Mouse (Mus musculus) spleen, postnatal 36 days (tissue): ENCODE data around the gene Ccser1.
"Not testable (repeated sequence)": the region's sequence is repeated elsewhere in the genome, so short reads cannot be mapped to it uniquely, and the experiment has no call there.

Source experiments
- DNase-seq, 2 experiments: peaks; one replicate each; pipeline ENCODE4 v3.0.0; 2022; ENCODE audit warnings: low spot score in 2 of 2, mixed read lengths in 1 of 2

The Ccser1 gene

DNA sequence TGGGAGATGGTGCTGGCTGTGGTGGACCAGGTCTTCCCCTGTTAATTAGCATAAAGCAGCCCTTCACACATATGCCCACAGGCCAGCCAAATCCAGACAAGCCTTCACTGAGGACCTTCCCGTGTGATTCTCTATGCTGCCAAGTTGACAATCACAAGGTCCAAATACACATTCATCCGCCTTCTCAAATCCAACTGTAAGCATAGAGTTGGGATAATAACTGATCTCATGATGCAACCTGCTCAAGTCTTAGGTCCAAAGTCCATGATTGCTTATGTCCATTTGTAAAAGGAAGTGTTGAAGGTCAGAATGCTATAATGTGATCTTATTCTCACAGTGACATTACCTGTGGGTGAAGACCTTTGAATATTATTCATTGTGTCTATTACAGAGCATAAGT, 43.4 kb downstream of the Ccser1 start:
- no peak for DNase-seq

DNA sequence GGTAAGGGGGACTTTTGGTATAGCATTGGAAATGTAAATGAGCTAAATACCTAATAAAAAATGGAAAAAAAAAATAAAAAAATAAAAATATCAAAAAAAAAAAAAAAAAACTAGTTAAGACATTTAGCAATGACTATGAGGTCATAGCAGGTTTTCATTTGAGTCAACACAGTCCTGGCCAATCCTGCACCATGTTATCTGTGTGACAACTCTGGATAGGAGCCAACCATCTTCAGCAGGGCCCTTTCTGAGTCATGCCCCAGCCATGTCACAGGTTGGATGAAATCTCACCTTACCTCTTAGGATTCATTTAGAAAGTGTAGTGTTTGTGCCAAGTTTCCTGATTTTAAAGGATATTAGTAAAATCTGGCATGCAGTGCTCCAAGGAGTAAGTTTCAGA, 45.2 kb downstream of the Ccser1 start:
- DNase-seq, result no peak

DNA sequence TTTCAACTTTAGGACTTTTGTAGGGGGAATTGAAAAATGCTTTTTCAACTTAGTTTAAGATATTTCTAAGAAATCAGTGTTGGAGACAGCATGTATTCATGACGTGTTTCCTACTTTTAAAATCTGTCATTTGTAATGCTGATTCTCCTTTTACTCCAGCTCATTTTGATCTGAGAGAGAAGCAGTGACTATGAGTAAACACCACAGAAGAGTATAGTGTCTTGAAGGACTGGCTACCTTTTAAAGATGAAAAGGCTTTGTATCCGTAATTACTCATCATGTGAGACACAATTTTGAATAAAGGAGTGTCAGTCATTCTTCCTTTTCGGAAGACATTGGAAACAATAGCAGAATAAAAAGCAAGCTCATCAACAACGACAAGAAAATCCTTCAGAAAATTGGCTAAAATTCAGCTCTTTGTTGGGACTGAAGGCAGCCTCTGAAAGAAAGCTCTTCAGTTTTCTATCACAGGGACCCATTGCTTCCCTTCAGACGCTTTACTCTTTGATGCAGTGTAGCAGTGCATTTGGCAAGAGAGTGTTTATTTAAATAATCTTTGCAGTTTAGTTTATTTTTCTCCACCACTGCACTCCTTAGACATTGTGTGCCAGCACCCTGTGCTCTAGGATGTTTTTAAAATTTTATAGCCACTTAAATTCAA, 50.1 kb downstream of the Ccser1 start:
- DNase-seq, result no peak

DNA sequence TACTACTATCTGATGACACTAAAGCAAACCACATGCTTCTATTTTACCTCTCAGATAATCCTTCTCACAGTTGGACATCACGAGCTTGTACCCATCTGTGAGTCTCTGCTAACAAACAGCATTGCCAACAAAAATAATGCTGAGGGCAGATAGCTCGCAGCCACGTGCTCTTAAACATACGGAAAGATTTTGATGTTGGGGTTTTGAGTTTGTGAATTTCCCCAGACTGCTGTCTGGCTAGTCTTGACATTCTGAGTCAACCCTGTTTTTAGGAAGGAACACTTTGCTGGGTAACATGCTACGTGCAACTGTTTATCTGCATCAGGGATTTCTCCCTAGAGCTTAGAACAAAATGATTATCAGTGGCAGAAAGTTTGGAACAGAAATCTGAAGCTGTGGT, 52.9 kb downstream of the Ccser1 start:
- DNase-seq, result no peak

DNA sequence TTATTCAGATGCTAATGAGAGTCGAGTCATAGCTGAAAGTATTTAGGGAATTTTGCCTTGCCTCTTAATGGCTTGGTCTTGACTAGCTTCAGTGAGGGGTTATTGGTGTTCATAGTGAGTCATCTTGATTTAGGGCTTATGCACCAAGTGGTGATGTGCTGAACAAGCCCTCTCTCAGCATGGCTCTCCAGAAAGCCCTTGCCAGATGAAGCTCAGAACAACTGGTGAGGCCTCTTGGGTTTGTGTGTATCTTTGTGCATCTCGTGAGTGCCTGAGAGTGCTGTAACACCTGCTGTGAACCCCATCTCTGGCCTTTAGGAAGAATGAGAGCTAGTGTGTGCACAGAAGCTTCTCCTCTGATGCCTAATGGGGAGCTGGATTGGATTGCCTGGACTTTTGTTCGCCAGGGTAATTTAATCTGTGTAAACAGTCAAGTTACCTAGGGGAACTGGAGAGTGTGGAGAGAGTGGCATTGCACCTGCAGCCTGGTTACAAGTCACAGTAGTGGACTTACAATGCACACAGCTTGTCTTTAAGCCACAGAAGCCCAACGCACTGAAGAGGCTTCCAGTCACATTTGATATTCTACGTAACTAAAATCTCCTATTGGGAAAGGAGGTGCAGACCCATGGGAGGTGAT, 53.5 kb downstream of the Ccser1 start:
- DNase-seq, result no peak

DNA sequence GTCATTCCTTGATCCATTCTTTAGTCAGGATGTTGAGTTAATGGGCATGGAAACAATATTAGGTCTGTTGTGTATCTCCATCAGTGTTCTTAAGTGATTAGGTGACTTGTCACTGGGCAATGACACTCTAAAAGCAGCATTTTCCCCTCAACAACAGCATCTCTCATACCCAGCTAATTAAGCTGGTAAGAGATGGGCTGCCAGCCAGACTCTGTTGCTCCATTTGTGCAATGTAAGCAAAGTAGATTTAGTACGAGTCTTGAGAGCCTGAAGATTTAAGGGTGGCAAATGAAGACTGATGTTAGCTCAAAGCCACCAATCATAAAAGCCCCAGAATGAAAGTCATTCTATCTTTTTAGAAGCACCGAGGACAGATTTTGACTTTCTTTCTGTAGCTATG, 60.5 kb downstream of the Ccser1 start:
- no peak for DNase-seq

DNA sequence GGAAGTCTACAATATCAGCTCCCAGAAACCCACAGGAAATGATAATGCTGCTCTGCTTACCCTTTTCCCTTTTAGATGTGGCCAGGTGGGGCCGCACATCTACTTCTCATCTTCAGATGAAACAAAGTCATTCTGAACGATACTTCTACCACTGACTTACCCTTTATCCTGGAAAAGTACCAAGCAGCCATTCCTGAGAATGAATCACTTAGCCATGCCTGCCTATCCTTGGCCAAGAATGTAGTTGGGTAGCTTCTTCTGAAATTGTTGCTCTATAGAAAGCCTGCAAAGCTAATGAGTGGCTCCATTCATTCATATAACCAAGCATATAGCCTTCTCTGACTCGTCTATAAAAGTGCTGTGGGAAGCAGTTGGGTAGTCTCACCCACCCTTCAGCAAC, 62.4 kb downstream of the Ccser1 start:
- no peak for DNase-seq

DNA sequence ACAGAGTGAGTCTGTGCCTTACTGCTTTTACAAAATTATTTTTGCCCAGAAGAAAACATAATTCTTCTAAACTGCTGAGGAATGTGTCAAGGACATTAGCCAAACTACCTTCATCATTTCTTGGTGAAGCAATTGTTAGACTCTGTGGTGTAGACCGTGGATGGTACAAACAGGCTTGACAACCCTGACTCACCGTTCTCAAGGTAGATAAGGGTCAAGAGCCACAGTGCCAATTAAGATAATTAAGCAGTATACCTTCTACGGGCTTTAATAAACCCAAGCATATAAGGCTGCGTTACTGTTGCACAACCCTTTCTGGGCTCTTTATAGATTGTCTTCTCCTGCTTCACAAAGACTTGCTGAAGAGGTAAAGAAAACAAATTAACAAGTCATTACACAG, 66.4 kb downstream of the Ccser1 start:
- DNase-seq, result no peak

DNA sequence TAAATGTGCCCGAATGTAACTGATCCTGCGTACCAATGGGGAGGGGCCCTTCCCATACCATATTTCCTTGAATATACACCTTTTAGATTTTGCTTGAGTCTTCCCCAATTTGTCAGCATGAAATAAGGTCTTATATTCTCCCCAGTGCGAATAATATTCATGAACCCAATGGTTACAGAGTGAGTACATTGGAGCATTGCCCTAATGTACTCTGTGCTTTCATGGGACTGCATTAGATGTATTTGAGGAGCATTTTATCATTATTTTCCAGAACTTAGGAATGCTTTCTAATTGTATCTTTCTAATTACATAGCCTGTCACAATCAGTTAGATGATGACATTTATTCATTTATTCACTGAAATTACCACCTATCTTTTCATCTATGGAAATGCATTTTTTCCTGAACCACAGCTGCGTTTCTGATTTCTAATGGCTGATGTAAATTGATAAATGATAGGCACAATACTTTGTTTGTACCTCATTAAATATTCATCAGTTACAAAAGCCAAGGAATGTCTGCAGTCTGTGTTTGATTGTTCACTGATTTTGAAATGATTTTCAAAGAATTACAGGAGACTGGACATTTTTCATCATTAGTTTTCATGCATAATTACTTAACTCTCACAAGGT, 67.8 kb downstream of the Ccser1 start:
- DNase-seq, result no peak

DNA sequence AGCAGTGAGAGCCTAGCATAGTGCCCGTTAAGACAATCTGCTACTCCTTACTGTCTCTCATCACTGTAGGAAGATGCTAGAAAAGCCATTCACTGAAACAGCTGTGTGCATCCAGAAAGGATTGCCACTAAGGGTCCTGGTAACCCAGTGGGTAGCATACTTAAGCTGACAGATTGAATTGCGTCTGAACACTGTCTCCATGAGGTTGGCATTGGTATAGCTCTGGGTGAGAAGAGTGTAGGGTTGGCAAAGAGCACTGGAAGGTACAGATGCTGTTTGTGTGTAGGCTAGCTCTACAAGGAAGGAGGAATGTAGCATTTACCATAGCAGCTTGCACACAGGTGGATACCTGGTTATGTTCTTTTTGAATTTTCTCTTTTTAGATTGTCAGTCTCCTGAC, 68.6 kb downstream of the Ccser1 start:
- DNase-seq, result no peak

DNA sequence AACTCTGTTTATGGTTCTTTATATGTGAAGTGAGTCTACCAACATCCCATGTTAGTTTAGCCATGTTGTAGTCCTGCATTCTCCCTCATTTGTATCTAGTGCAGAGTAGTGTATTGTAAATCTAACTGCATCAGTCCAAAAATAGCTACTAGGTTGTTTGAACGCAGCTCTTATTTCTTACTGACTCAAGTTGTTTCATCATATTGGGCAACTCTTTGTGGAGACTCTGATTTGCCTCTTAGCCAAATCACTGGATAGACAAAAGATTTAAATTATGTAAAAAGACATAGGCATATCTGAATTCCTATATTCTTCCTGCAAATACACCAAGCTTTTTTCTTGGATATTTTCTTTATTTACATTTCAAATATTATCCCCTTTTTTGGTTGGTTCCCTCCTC, 71.1 kb downstream of the Ccser1 start:
- DNase-seq, result no peak

DNA sequence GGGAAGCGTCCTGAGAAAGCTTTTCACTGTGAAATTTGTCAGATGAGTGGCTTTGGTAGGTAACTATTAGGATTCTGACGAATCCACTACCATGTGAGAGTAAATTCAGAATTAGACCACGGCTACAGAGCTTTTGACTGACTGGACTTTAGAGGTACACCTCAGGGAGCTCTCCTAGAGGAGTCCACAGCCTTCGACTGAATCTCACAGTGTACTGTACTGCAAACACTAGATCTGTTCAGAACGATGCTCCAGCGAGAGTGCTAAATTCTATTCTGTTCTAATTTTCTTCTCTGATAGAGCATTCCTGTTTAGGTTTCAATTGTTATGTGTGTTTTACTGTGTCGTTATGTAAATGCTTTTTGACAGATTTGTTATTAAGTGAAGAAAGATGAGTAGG, 72.8 kb downstream of the Ccser1 start:
- no peak for DNase-seq

DNA sequence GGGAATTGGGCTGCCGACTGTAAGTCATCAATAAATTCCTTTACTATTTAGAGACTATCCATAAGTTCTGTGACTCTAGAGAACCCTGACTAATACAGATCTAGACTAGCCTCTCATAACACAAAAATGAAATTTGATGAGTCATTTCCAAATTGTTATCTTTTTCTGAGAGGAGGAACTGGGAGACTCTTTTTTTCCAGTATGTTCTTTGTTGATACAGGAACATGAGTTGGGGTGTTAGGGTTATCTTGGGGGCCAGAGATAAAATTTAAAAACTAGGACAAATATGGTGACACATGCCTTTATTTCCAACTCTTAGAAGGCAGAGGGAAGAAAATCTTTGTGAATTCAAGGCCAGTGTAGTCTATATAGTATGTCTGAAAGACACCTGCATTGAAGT, 75.8 kb downstream of the Ccser1 start:
- DNase-seq, result not testable (repeated sequence)

DNA sequence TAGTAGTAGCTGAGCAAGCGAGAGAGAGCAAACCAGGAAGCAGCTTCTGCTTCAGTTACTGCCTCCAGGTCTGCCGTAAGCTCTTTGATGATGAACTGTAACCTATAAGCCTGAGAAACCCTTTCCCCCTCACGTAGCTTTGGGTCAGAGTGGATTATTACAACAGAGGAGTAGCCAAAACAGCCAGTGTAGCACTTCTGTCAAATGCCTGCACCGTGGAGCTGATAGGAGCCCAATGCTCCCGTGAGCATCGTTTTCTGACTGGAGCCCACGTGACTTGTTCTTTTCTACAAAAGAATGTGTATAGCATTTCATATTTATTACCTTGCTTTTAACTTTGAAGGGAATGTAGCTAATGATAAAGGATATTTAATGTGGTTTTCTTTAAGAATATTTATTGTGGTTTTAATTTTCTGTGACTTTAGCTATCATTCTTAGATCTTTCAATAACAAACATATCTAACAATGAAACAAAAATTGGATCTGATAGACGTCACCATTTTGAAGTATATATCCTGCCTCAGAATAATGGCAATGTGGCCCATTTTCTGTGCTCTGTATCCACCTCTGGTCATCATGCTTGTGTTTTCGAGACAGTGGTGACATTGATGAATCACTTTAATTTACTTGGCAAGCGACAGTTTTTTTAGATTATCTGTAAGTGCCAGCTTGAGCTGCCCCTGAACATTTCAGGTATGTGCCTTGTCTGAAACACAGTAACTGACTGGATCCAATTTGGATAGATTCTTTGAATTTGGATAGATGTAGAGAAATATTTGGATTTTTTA, 78.9 kb downstream of the Ccser1 start:
- DNase-seq, result no peak

DNA sequence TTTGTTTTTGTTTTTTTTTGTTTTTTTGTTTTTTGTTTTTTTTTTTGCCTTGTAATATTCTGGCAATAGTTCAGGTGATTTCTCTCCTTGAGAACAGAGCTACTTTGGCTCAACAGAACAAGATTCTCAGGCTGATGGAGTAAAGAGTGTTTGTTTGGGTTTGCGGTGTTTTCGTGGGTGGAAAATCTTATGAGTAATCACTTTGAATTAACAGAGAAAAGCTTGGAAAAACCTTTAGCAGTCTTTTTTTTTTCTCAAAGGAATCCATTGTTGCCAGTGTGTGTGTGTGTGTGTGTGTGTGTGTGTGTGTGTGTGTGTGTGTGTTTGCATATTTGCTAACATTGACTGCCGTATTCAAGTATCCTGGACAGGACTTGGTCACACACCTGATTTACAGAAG, 81.3 kb downstream of the Ccser1 start:
- DNase-seq, result no peak

DNA sequence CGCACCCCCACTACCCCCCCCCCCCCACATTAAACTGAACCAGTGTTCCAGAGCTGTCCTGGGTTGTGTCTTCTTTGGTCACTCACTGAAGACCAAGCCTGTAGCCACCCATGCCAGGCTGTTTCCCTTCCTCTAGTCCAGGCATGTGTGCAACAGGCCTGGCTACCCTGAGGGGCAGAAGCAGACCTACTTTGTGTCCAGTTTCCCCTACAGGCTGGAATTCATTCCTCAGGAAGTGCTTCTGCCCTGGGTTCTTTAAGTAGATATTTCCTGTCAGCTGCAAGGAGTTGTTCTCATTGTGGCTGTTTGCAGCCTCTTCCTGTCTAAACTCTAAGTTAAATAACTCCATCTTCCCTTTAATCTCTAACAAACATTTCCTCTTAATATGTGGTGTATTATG, 82.3 kb downstream of the Ccser1 start:
- DNase-seq, result peak in 1 of 2 experiments; percentile 5

DNA sequence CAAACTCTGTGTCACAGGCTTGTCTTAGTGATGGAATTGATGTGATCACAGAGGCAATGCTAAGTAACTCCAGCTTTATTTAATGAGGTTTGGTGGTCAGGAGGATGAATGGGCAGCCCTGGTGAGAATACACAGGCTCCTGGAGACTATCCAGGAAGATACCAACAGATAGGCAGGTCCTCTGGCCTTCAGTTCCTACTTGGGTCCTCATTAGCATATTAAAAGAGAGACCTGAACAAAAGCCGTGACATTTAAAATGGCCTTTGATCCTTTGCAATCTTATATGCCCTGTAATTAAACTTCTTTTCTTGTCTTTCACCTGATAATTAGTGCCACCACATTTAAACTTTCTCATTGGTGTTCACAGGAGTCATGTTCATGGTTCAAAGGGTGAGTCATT, 83.2 kb downstream of the Ccser1 start:
- DNase-seq, result no peak

DNA sequence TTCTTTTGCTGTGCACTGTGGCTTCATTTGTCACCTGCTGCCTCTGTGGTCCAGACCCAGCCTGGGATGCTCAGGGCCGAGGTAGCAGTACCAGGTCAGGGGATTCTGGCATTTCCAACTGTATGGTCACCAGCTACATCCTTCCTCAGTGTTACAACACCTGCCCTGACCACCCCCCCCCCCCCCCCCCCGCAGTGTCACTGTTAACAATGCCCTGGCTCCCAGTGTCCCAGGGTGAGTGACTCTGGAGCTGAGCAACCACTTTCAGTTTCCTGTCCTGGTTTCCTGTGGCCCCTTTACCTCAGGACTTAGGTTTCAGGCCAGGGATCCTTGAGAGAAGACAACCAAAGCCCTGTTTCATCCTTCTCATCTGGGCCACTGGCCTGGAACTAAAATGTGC, 90.9 kb downstream of the Ccser1 start:
- no peak for DNase-seq

DNA sequence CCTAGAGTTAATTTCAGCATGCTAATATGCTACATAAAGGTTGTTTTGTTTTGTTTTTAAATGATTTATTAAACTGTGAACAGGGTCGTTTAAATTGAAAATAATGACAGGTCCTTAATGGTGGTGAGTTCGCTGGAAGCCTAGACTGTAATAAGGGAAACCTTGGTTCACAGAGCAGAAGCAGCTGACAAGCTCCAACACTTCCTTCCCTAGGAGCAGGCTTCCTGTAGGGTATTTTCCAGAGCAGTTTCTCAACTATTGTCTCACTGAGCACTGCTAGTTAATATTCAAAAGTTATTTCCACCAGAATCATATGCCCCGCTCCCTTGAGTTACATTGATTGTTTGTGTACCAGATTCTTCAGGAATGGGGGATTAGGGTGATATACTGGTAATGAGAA, 93.3 kb downstream of the Ccser1 start:
- DNase-seq, result no peak

DNA sequence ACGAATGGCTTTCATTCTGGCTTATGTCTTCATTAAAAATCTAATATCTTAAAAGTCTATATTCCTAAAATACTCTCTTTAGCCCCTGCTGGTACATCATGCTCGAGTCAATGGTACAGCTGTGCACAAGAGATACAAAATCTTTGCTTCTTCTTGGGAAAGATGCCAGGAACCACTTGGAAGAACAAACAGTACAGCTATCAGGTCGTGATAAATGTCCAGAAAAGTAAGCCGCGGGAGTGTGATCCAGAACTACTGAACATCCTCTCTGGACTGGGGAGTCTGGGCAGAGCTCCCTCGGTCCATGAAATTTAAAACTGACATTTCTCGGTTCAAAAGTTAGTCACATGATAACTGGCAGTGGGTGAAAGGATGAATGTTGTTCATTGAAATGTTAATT, 99.4 kb downstream of the Ccser1 start:
- no peak for DNase-seq

DNA sequence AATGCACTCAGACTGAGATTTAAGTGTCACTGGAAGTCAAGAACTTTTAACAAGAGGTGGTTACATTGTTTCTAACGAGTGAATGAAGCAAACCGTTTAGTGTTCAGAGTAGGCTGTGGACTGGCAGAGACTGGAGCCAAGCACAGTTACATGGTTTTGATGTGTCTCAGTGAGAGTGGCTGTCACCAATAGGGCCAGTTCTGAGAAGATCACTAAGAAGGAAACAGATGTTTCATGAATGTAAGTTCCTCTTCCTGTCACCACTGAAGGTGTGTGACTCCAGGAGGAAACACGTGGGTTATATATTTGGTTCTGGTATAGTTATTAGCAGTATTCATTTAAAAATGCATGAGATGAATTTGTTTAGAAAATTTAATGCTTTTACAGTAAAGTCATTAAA, 112.8 kb downstream of the Ccser1 start:
- DNase-seq, result peak; percentile 7 to 22

DNA sequence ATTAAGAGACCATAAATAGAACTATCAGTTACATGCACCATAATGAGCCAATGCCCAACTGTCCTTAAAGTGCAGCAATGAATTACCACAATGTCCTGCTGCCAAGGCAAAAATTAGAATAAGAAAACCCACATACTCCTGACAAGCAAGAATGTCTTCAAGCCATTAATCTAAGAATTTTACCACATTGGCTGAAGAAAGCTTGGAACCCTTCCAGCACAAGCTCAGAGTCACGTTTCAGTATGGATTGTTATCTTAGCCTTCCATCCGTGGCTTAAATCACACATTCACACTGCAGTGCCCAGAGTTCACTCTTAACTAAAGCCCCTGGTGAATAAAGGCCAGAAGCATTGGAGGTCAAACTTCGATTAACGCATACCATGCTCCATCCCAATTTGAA, 115.4 kb downstream of the Ccser1 start:
- DNase-seq, result no peak
